Comparison of ENCODE assay signal across 8 mouse cellular contexts in genomic region chr6:54566546-54566919, GRCm38 (mm10). TPM values are rescaled to one million over a fixed set of nuclear protein-coding genes. Genes with fewer than 3 reads are reported as not detected.
DNase-seq lines count a peak whose midpoint lies in the region; ATAC-seq and TF ChIP-seq lines count a peak whose summit lies in the region.

No protein-coding gene starts in this region.

- no peak for TF ChIP-seq CTCF in heart, adult 2 months (IDR thresholded peaks at IDR 0.05)
- TF ChIP-seq CTCF in thymus, adult 2 months (IDR thresholded peaks at IDR 0.05; ENCODE audit: borderline replicate concordance, control insufficient read depth, extremely low read depth, insufficient read depth, low read length, poor library complexity): no peak

- peak overlapping the region; percentile 28 for H3K9ac ChIP-seq in heart, adult 2 months (ENCODE audit: low read depth, low read length)
- H3K9ac ChIP-seq in liver, embryonic 16.5 days (ENCODE audit: low read depth, low read length): no peak overlapping the region

- peak overlapping the region; percentile 68 for H3K27ac ChIP-seq in heart, adult 2 months
- H3K27ac ChIP-seq in thymus, adult 2 months (ENCODE audit: control insufficient read depth, insufficient read depth, low read length): no peak overlapping the region
- H3K27ac ChIP-seq in liver, embryonic 16.5 days (ENCODE audit: low read length): no peak overlapping the region

- DNase-seq in heart, adult 2 months: no peak
- DNase-seq in heart, postnatal 4 days: no peak
- DNase-seq in thymus, adult 2 months: no peak
- no peak for DNase-seq in thymus, adult 18-20 months
- no peak for DNase-seq in adrenal gland, postnatal 36 days
- DNase-seq in cerebellum, postnatal 25 days: no peak
- no peak for DNase-seq in gastrocnemius, postnatal 14 days

- peak overlapping the region; percentile 66 for H3K4me3 ChIP-seq in heart, adult 2 months
- 0 out of 2 replicates have a peak overlapping the region, but pooled peaks have one; percentile 5 for H3K4me3 ChIP-seq in thymus, adult 2 months (ENCODE audit: control insufficient read depth, insufficient read depth, low read length)
- peak overlapping the region; percentile 48 for H3K4me3 ChIP-seq in liver, embryonic 16.5 days (ENCODE audit: low read depth, low read length)

- no peaks in the 10 kb centered on the region for H3K27me3 ChIP-seq in heart, adult 2 months (ENCODE audit: control insufficient read depth, insufficient read depth, low read length)
- peaks cover 14% of the 10 kb centered on the region for H3K27me3 ChIP-seq in thymus, adult 2 months (ENCODE audit: control insufficient read depth, insufficient read depth, low read length)
- H3K27me3 ChIP-seq in liver, embryonic 16.5 days (ENCODE audit: control insufficient read depth, insufficient read depth, low read depth, low read length): peaks cover 32% of the 10 kb centered on the region

- no peaks in the 10 kb centered on the region for H3K79me2 ChIP-seq in heart, adult 2 months (replicated peaks; ENCODE audit: control insufficient read depth, insufficient read depth, low read length)

- no peak for TF ChIP-seq POLR2A in heart, adult 2 months (IDR thresholded peaks at IDR 0.05; ENCODE audit: insufficient read depth, low read depth, low read length)
- no peak for TF ChIP-seq POLR2A in thymus, adult 2 months (IDR thresholded peaks at IDR 0.05; ENCODE audit: control insufficient read depth, extremely low read depth, insufficient read depth, low read length, poor library complexity)

- intact Hi-C loops in heart, adult 2 months (cut with DNase I): no loop called here
- intact Hi-C loops in gastrocnemius, postnatal 14 days (cut with DNase I; ENCODE audit: low total_unique reads): no loop called here

- ATAC-seq in liver, embryonic 16.5 days (ENCODE audit: low read depth): no peak

- peaks cover 2% of the 10 kb centered on the region; the same call in 1 of the 2 replicates for H3K4me1 ChIP-seq in heart, adult 2 months (ENCODE audit: control insufficient read depth, insufficient read depth, low read length)
- H3K4me1 ChIP-seq in thymus, adult 2 months (replicated peaks; ENCODE audit: control insufficient read depth, insufficient read depth, low read length): 0 out of 2 replicates have a peak, but pooled peaks cover 3% of the 10 kb centered on the region
- H3K4me1 ChIP-seq in liver, embryonic 16.5 days (ENCODE audit: control insufficient read depth, low read depth, low read length): no peaks in the 10 kb centered on the region; the same call in 1 of the 2 replicates

- no peak for TF ChIP-seq EP300 in heart, adult 2 months (IDR thresholded peaks at IDR 0.05; ENCODE audit: insufficient read depth, low read depth, low read length)

- no peaks in the 10 kb centered on the region for H3K9me3 ChIP-seq in liver, embryonic 16.5 days (replicated peaks; ENCODE audit: control insufficient read depth, low read length)

- WGBS in heart, adult 2 months: 22% methylated on average over 6 of the region's 6 CpGs
- 11% methylated on average over 6 of the region's 6 CpGs for WGBS in thymus, adult 2 months
- 16% methylated on average over 6 of the region's 6 CpGs for WGBS in liver, embryonic 16.5 days (ENCODE audit: insufficient replicate concordance)

- peak overlapping the region; percentile 59 for H3K4me2 ChIP-seq in liver, embryonic 16.5 days (ENCODE audit: low read depth, low read length)

- H3K36me3 ChIP-seq in heart, adult 2 months (ENCODE audit: control insufficient read depth, insufficient read depth, low read length): no peaks in the 10 kb centered on the region
- H3K36me3 ChIP-seq in thymus, adult 2 months (ENCODE audit: control insufficient read depth, insufficient read depth, low read length): no peaks in the 10 kb centered on the region
- no peaks in the 10 kb centered on the region for H3K36me3 ChIP-seq in liver, embryonic 16.5 days (ENCODE audit: control insufficient read depth, insufficient read depth)

RNA-seq across cellular contexts. Expression of gene Scrn1, which starts 0.2 kb away (rescaled TPM):
- 1 to 10 TPM; 6.1 to 7.4 TPM for total RNA-seq in heart, adult 2 months (2021)
- polyA plus RNA-seq in heart, adult 2 months (2012; rRNA removed): 6.8 and 14.1 TPM in 2 replicates
- total RNA-seq in heart, postnatal 4 days (2021): 10 to 100 TPM in 1 of 2 experiments, 1 to 10 TPM in 1; 7.4 to 10.5 TPM
- 0.17 and 0.55 TPM in 2 replicates for polyA plus RNA-seq in thymus, adult 2 months (2012; rRNA removed)
- 0.09 and 0.34 TPM in 2 replicates for polyA plus RNA-seq in liver, embryonic 16.5 days (2015; fragmentation: Nextera tagmentation; extraction: Ambion mirVana)
- total RNA-seq in adrenal gland, postnatal 36 days (2021): 10 to 100 TPM; 31.0 to 41.6 TPM
- 1 to 10 TPM; 5.8 to 9.7 TPM for total RNA-seq in gastrocnemius, postnatal 14 days (2021)

RNA-seq across cellular contexts. Expression of gene Plekha8, which starts 28.4 kb away (rescaled TPM):
- total RNA-seq in heart, adult 2 months (2021): 1 to 10 TPM; 9.0 to 9.7 TPM
- 2.6 and 5.4 TPM in 2 replicates for polyA plus RNA-seq in heart, adult 2 months (2012; rRNA removed)
- total RNA-seq in heart, postnatal 4 days (2021): 10 to 100 TPM; 12.5 to 13.4 TPM
- 0.94 and 1.0 TPM in 2 replicates for polyA plus RNA-seq in thymus, adult 2 months (2012; rRNA removed)
- polyA plus RNA-seq in liver, embryonic 16.5 days (2015; fragmentation: Nextera tagmentation; extraction: Ambion mirVana): 2.1 and 2.5 TPM in 2 replicates
- 10 to 100 TPM; 18.6 to 23.6 TPM for total RNA-seq in adrenal gland, postnatal 36 days (2021)
- 1 to 10 TPM; 4.7 to 6.2 TPM for total RNA-seq in gastrocnemius, postnatal 14 days (2021)

RNA-seq across cellular contexts. Expression of gene Fkbp14, which starts 30.6 kb away (rescaled TPM):
- total RNA-seq in heart, adult 2 months (2021): 10 to 100 TPM in 1 of 2 experiments, 1 to 10 TPM in 1; 7.6 to 10.7 TPM
- polyA plus RNA-seq in heart, adult 2 months (2012; rRNA removed): 5.4 and 12.3 TPM in 2 replicates
- total RNA-seq in heart, postnatal 4 days (2021): 10 to 100 TPM; 14.4 to 17.0 TPM
- 0.56 and 1.1 TPM in 2 replicates for polyA plus RNA-seq in thymus, adult 2 months (2012; rRNA removed)
- polyA plus RNA-seq in liver, embryonic 16.5 days (2015; fragmentation: Nextera tagmentation; extraction: Ambion mirVana): 4.1 and 4.3 TPM in 2 replicates
- 10 to 100 TPM; 18.4 to 24.0 TPM for total RNA-seq in adrenal gland, postnatal 36 days (2021)
- 10 to 100 TPM; 14.4 to 14.7 TPM for total RNA-seq in gastrocnemius, postnatal 14 days (2021)

Comparison
In these comparisons a context has a peak if more than half of its experiments do, and no peak if none do; other contexts are left out.
1. H3K4me3 ChIP-seq: peak in every context shown above with its lines; median percentile 66 in heart, adult 2 months; 48 in liver, embryonic 16.5 days; 5 in thymus, adult 2 months.